Mouse (Mus musculus) neural tube, postnatal 0 days (tissue): ENCODE data around the gene 1700080O16Rik. TPM values are rescaled to one million over a fixed set of nuclear protein-coding genes. Genes with fewer than 3 reads are reported as not detected.

Experiments used
- polyA plus RNA-seq: library from polyadenylated mRNA; unstranded; fragments of >200 nt; fragmentation: Nextera tagmentation; extraction: Ambion mirVana; gene quantifications from 2 replicates; pipeline ENCODE4 v1.2.1, GENCODE M21; 2015

The 1700080O16Rik gene
- polyA plus RNA-seq, result not detected in 2 replicates

GRCm38 (mm10) chrX:51972672-51973071 is at the start of gene 1700080O16Rik:
Gene 1700080O16Rik, minus strand, starts transcription at chrX:51972772.

Other genes with a start within 250 kb of the 1700080O16Rik start
- gene Usp26, start 171.5 kb downstream of the 1700080O16Rik start, polyA plus RNA-seq, result not detected in 2 replicates
- gene Gpc4, start 192.5 kb upstream of the 1700080O16Rik start, polyA plus RNA-seq, result 10.9 and 12.5 TPM in 2 replicates